Mouse (Mus musculus) megakaryocyte-erythroid progenitor cell, adult 5 weeks (primary cell): ENCODE measurements around the gene Ms4a4b. TPM values are rescaled to one million over a fixed set of nuclear protein-coding genes. Genes with fewer than 3 reads are reported as not detected.

Experiments used
- polyA plus RNA-seq: library from polyadenylated mRNA; stranded (reverse); fragments of >175 nt; gene quantifications from 2 replicates; pipeline ENCODE4 v1.2.3, GENCODE M21; 2012

The Ms4a4b gene
- polyA plus RNA-seq, result 3.5 and 4.9 TPM in 2 replicates

DNA sequence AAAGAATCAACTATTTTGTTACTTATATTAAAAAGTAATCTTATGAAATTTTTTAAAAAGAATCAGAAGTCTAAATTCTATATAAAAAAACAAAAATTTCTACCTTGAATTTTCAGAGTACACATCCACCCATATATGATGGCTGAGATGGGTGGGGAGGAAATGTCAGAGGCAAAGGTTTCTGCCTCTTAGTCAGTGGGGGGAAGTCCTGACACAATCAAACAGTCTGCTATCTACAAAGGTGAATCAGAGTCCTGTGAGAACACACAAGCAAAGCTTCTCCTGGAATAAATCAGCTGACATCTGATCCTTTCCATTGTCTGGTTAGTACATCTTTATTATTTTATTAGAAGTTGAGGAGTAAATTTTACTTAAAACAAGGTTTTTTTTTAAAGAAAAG lies at the start of gene Ms4a4b:
Gene Ms4a4b (plus strand): TSS at position 216 of the 400 bp plus-strand sequence.

DNA sequence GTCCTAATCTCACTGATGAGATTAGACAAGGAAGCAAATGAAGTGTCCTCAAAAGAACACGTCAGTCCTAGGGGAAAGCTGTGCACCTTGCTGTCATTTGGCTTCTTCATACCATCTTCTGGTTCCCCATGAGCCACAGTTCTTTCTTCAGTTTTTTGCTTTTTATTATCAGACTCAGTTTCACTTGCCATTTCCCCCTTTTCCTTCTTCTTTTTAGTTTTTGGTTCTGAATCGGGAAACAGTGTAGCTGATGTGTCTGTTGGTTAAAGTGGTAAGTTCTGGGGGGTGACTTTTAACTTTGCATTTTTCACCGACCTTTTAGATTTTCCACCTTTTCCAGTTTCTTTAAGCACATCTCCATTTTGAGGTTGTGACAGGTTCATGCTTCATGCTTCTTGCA lies 38.8 kb upstream of the Ms4a4b start, which contains the start of gene Ms4a4c:
Gene Ms4a4c (plus strand): TSS at position 244 of the 400 bp plus-strand sequence.

DNA sequence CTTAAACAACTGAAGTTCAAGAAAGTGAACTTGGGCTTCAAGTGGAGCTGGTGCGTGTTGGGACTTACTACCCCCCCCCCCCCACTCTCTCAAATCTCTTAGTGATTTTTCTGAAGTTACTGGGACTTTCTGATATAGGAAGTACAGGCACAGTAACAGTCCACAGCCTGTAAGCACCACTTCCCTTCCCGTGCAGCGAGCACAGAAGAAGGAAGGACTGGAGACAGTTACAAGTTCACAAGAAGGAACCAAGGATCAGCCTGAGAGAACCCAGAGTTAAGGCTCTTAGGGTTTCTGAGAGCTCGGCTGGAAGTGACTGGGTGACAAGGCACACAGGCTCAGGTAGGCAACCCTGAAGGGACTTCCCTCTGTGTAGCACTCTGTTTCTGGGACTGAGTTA lies 25.9 kb downstream of the Ms4a4b start, which contains the start of gene Ms4a6c:
Gene Ms4a6c (plus strand): TSS at position 152 of the 400 bp plus-strand sequence.

DNA sequence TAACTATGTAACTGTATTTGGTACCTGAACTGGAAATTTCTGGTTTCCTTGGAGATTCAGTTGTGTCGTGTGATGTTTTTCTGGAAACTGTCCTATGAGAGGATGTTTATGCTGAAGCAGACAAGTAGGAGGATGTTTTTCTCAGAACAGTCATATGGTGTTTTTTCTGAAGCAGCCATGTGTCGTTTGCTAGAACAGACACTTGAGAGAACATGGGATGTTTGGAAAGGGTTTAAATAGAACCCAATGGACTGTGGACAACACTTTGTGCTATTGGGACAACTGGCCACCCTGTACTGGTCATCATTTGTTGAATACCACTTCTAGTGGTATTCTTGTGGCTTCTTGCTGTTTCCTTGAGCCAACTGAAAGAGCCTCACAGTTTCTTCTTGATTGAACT lies 42.4 kb downstream of the Ms4a4b start, which contains the start of gene Gm8369:
Gene Gm8369 (plus strand): TSS at position 193 of the 400 bp plus-strand sequence.

DNA sequence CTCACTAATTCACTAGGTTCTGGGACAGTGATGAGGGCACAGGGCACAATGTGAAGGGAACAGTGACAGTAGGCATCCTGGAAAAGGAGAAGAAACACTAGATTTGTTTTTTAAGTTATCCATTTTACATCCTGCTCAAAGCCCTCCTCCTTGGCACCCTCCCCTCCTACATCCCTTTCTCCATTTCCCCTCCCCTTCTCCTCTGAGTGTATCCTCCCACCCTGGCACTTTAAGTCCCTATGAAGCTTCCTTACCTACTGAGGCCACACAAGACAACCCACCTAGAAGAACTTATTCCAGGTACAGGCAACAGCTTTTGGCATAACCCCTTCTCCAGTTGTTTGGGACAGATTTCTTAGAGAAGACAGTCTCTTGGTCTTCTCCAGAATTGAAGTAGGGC lies 72.9 kb downstream of the Ms4a4b start, which contains the start of gene Ms4a6b:
Gene Ms4a6b (plus strand): TSS at position 267 of the 400 bp plus-strand sequence.

Other genes with a start within 250 kb of the Ms4a4b start
- gene Ms4a13, start 246.8 kb upstream of the Ms4a4b start, polyA plus RNA-seq, result not detected in 2 replicates
- not detected in 2 replicates for gene Ms4a12, start 211.1 kb upstream of the Ms4a4b start, polyA plus RNA-seq
- 0.12 TPM in 1 of 2 replicates, not detected in the other for gene Ms4a1, start 177.3 kb upstream of the Ms4a4b start, polyA plus RNA-seq
- gene Ms4a5, start 159.7 kb upstream of the Ms4a4b start, polyA plus RNA-seq, result not detected in 2 replicates
- gene Ms4a14, start 129.1 kb upstream of the Ms4a4b start, polyA plus RNA-seq, result 0.03 TPM in 1 of 2 replicates, not detected in the other
- gene Ms4a7, start 107.4 kb upstream of the Ms4a4b start, polyA plus RNA-seq, result not detected in 2 replicates
- gene Ms4a4a, start 68.0 kb upstream of the Ms4a4b start, polyA plus RNA-seq, result 0.11 TPM in 1 of 2 replicates, not detected in the other
- gene Ms4a4c, start 38.8 kb upstream of the Ms4a4b start, polyA plus RNA-seq, result 0.26 and 1.0 TPM in 2 replicates
- gene Ms4a6c, start 25.8 kb downstream of the Ms4a4b start, polyA plus RNA-seq, result 13.9 and 20.2 TPM in 2 replicates
- gene Gm8369, start 42.4 kb downstream of the Ms4a4b start, polyA plus RNA-seq, result not detected in 2 replicates
- 1.8 and 2.7 TPM in 2 replicates for gene Ms4a6b, start 73.0 kb downstream of the Ms4a4b start, polyA plus RNA-seq
- gene Ms4a4d, start 93.2 kb downstream of the Ms4a4b start, polyA plus RNA-seq, result not detected in 2 replicates
- 0.04 and 0.34 TPM in 2 replicates for gene Ms4a6d, start 161.3 kb downstream of the Ms4a4b start, polyA plus RNA-seq
- gene Ms4a2, start 180.2 kb downstream of the Ms4a4b start, polyA plus RNA-seq, result 0.68 and 0.94 TPM in 2 replicates
- 26.2 and 44.0 TPM in 2 replicates for gene Ms4a3, start 197.3 kb downstream of the Ms4a4b start, polyA plus RNA-seq
- not detected in 2 replicates for gene Oosp2, start 217.0 kb downstream of the Ms4a4b start, polyA plus RNA-seq
- 0.11 and 0.26 TPM in 2 replicates for gene Oosp1, start 247.6 kb downstream of the Ms4a4b start, polyA plus RNA-seq